Mouse (Mus musculus): ENCODE data around the gene Ercc1. TPM values are rescaled to one million over a fixed set of nuclear protein-coding genes. Genes with fewer than 3 reads are reported as not detected.
A peak's percentile ranks its signal among the peaks of the same experiment; 100 is the strongest.

Gene Ercc1
- polyA plus RNA-seq, 1 experiment from 2014 or later = 66.5 TPM

DNA sequence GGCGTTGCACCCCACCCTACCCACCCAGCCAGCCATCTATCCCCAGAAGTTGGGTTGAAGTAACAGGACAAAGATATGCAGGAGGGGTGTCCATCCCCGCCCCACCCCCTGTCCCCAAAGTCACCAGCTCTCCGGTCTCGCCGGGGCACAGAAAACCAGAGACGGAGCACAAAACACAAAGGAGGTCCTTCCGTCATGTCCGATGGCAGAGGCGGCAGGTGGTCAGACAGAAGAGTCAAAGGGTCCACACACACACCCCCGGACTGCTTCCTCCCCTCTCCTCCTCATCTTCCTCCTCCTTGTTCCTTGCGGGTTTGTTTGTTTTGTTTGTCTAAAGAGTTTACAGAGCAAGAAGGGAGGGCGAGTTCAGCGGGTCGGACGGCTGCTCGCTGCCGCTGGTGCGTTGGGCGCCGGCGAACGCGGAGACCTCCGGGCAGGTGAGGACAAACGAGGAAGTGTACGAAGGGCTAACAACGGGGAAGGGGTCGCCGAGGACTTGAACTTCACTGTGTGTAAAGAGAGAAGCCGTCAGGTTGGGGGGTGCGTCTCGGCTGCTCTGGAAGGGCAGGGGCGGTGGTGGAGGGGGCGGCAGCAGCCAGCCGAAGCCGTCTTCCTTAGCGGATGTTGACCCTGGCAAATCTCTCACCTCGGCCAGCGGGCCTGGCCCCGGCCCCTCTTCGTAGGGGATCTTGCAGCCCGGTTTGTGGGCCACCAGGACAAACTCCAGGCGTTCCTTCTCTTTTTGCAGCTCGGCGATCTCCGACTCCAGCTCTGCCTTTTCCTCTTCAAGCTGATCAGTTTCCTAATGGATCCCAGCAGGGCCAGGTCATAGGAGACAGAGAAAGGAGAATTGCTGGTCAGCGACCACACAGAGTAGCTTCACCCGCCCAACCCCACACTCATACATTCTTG, 39.8 kb upstream of the Ercc1 start:
- H3K27me3 ChIP-seq (replicated peaks) = peaks cover 61% of the 10 kb centered on the region
- peak overlapping the region; percentile 39 for H3K4me3 ChIP-seq (replicated peaks)
- H3K9me3 ChIP-seq = no peaks in the 10 kb centered on the region
- no peak overlapping the region for H3K27ac ChIP-seq
- H3K4me2 ChIP-seq = peak overlapping the region; percentile 63
- no peak for ATAC-seq (ENCODE audit: insufficient read depth, low FRiP score, low read depth)
- 2% methylated on average over 47 of the region's 48 CpGs for whole genome bisulfite sequencing
- H3K36me3 ChIP-seq = no peaks in the 10 kb centered on the region
- 0 out of 2 replicates have a peak overlapping the region, but pooled peaks have one; percentile 5 for H3K9ac ChIP-seq
- H3K4me1 ChIP-seq = peaks cover 43% of the 10 kb centered on the region

DNA sequence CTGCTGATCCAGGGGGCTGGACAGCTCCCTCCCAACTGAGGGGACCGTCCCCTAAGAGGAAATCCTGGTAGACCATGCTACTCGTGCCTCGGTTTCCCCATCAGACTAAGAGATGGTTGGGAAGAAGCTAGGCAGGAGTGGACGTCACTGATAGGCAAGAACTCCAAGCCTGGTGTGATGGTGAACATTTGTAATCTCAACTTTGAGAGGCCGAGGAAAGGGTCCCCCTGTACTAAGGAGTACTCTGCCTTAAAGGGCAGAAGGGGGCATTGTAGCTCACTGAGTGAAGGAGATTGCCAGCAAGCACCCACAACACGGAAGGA, 39.2 kb upstream of the Ercc1 start:
- H3K27ac ChIP-seq = no peak overlapping the region
- no peak overlapping the region for H3K4me2 ChIP-seq
- ATAC-seq (ENCODE audit: insufficient read depth, low FRiP score, low read depth) = no peak
- no peaks in the 10 kb centered on the region for H3K36me3 ChIP-seq
- H3K4me3 ChIP-seq (replicated peaks) = no peak overlapping the region
- H3K9me3 ChIP-seq = no peaks in the 10 kb centered on the region
- H3K27me3 ChIP-seq (replicated peaks) = peaks cover 61% of the 10 kb centered on the region
- H3K4me1 ChIP-seq = peaks cover 44% of the 10 kb centered on the region
- 8% methylated on average over 6 of the region's 6 CpGs for WGBS
- H3K9ac ChIP-seq = no peak overlapping the region

DNA sequence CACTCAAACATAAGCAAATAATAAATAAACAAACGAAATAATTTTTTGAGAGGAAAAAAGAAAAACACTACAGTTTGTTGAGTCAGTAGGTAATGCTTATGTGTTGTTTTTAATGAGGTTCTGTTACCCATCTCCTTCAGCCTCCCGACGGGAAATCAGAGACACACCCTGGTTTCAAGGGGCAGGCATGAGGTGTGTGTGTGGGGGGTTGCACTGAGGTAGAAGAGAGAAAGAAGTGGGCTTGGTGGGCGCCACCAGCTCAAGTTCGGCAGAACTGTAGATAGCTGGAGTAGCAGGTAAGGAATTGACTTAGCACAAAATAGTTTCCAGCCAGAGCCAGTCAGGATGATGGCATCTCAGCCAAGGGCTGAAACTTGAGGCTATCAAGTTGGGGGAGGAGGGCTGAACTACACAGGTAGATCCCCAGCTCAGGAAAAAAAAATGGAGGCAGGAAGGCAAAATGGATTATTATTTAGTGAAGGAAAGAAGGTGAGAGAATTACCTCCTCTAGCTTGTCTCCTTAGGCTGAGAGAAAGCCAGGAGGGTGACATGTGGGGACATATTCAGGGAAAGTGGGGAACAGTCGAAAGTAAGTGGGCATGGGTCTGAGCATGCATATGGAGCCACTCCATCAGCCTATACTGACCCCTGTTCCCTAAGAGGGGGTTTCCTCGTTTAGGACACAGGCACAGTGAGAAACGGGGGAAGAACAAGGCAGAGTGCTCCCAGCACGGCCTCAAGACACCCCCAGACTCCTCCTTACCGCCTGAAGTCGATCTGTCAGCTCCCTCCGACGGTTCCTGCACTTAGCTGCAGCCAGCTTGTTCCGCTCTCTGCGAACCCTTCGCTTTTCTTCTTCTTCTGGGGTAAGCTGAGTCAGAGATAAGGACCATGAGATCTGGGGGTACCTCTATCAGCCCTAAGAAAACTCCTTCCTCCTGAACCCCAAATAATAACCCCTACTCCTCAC, 38.5 kb upstream of the Ercc1 start:
- no peak overlapping the region for H3K27ac ChIP-seq
- peaks cover 48% of the 10 kb centered on the region for H3K4me1 ChIP-seq
- H3K4me3 ChIP-seq (replicated peaks) = no peak overlapping the region
- no peak overlapping the region for H3K9ac ChIP-seq
- no peaks in the 10 kb centered on the region for H3K36me3 ChIP-seq
- no peaks in the 10 kb centered on the region for H3K9me3 ChIP-seq
- peaks cover 61% of the 10 kb centered on the region for H3K27me3 ChIP-seq (replicated peaks)
- no peak overlapping the region for H3K4me2 ChIP-seq
- WGBS = 48% methylated on average over 16 of the region's 16 CpGs
- ATAC-seq (ENCODE audit: insufficient read depth, low FRiP score, low read depth) = no peak

DNA sequence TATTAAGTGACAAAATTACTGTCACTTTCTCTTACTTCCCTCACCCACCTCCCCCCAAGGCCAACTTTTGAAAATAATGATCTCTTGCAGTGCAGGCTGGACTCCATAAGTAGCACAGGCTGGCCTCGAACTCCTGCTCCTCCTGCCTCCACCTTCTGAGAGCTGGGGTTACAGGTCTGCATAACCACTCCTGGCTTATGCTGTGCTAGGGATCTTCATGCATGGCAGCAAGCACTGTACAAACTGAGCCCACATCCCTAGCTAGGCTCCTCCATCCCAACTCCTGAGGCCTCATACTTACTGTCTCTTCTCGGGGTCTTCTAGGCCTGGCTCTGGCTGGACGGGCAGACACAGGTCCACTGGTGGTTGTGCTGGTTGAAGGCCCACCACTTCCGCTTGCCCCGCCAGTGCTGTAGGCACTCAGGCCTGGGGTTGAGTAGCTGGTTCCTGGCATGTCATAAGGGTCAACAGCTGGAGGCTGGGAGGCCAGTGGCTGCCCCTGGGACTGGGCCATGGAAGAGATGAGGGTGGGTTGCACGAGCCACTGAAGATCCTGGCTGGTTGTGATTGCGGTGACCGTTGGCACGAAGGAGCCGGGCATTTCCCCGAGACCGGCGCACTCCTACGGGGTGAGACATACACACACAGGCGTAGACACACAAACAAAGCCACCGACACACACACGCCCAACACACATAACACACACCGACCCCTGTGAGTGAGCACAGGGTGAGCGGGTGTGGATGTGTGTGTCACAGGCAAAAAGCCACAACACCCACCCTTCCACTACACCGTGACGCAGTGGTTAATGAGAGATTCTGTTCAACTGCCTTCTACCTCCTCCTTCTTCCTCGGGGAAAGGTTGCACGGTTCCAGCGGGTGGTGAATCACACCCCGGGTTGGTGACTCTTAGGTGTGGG, 37.5 kb upstream of the Ercc1 start:
- WGBS = 66% methylated on average over 25 of the region's 25 CpGs
- H3K36me3 ChIP-seq = no peaks in the 10 kb centered on the region
- peaks cover 54% of the 10 kb centered on the region for H3K27me3 ChIP-seq (replicated peaks)
- ATAC-seq (ENCODE audit: insufficient read depth, low FRiP score, low read depth) = no peak
- peaks cover 41% of the 10 kb centered on the region for H3K4me1 ChIP-seq
- no peak overlapping the region; the same call in 1 of the 2 replicates for H3K4me3 ChIP-seq (replicated peaks)
- no peaks in the 10 kb centered on the region for H3K9me3 ChIP-seq
- H3K27ac ChIP-seq = no peak overlapping the region
- peak overlapping the region; percentile 98 for H3K4me2 ChIP-seq
- no peak overlapping the region for H3K9ac ChIP-seq

DNA sequence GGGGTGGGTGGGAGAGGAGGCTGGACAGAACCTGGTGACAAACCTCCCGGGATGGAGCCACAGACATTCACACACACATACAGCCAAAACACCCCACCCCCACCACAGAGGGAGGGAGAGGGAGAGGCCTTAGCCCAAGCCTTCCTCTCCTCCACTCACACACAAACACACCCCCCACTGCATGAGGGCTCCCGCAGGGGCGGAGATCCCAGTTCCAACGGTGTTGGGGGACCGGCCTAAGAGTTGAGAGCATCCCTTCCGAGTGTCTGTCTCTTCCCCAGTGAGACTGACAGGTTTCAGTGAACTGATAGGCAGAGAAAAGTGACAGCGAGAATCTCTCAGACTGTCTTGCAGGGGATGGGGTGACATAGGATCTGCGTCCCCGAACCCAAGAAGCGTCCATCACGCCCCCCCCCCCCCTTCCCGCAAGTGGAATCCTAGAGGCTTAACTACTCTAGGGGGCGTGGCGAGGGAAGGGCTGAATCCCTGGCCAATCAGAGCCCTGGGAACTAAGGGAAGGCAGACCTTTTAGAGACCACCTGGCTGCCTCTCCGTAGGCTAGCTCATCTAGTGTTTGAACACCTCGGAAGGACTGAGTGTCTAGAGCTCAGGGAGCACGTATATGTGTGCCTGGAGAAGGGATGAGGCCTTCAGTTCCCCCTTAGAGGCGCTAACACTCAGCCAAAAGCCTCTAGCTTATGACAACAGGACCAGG, 36.7 kb upstream of the Ercc1 start:
- H3K9ac ChIP-seq = 0 out of 2 replicates have a peak overlapping the region, but pooled peaks have one; percentile 5
- 3% methylated on average over 18 of the region's 18 CpGs for WGBS
- H3K4me2 ChIP-seq = peak overlapping the region; percentile 98
- peak; percentile 41 for ATAC-seq (ENCODE audit: insufficient read depth, low FRiP score, low read depth)
- H3K4me1 ChIP-seq = peaks cover 38% of the 10 kb centered on the region
- H3K27ac ChIP-seq = peak overlapping the region; percentile 81
- no peaks in the 10 kb centered on the region for H3K9me3 ChIP-seq
- peaks cover 45% of the 10 kb centered on the region for H3K27me3 ChIP-seq (replicated peaks)
- H3K36me3 ChIP-seq = no peaks in the 10 kb centered on the region
- H3K4me3 ChIP-seq (replicated peaks) = peak overlapping the region; percentile 67

DNA sequence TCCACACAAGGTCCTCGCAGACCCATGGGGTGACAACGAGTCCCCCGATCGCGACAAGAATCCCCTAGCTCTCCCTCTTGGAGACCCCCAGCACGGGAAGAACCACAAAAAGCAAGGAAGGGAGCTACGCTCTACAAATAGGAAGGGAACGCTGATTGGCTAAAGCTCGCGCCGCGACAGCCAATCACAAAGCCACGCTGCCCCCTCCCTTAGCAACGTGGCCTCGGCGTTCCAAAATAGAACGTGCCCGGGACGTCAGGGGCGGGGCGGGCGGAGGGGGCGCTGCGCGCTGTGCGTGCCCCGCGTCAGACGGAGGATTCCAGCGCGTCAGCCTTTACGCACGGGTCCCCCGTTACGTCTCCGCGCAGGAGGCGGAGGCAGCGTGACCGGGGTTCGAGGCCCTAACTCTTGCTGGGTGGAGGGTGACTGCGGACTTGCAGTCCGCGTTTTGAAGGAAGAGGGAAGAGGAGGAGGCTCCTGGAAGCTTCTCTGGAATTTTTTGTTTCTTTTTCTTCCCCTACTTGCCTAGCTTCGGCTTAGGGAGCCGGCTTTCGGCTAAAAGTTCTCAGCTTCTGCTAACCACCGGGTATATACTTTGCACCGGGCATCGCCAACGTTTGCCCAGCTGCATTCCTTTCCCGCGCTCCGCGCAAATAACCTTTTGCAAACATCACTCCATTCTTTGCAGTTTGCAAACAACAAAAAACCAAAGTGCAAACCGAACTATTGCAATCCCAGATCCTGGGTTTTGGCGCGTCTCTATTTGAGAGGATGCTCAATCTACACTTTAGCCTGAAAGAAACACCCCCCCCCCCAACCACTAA, 35.9 kb upstream of the Ercc1 start:
- peak overlapping the region; percentile 81 for H3K27ac ChIP-seq
- no peaks in the 10 kb centered on the region for H3K9me3 ChIP-seq
- H3K27me3 ChIP-seq (replicated peaks) = peaks cover 38% of the 10 kb centered on the region
- peak; percentile 86 for ATAC-seq (ENCODE audit: insufficient read depth, low FRiP score, low read depth)
- peak overlapping the region; percentile 17; the same call in 1 of the 2 replicates for H3K9ac ChIP-seq
- peak overlapping the region; percentile 67 for H3K4me3 ChIP-seq (replicated peaks)
- under 1% methylated on average over 58 of the region's 58 CpGs for WGBS
- H3K36me3 ChIP-seq = no peaks in the 10 kb centered on the region
- peaks cover 35% of the 10 kb centered on the region for H3K4me1 ChIP-seq
- peak overlapping the region; percentile 98 for H3K4me2 ChIP-seq

DNA sequence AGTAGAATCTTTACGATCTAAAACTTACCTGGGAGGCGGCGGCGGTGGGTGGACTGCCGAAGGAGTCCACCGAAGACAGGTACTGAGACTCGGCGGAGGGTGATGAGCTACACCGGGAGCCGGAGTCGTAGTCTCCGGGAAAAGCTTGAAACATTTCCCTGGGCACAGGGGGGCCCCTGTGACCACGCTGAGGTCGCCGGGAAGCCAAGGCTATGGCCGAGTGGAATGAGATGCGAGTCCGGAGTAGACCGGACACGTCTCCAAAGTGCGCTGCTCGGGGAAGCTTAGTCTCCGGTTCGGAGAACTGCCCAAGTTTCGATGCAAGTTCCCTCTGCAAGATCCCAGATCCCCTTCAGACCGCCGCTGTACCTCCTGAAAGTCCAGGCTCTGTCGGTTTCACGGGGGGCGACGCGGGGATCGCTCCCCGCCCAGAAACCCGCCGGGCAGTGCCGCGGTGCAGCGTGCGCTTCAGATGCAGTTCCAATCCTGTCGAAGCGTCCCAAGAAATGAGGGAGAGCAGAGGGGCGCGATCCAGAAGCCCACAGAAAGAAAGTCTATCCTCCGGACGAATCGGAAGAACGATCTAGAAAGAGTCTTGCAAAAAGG, 35.2 kb upstream of the Ercc1 start:
- Histone ChIP-seq H3K27me3 (replicated peaks) (peaks cover 35% of the 10 kb centered on the region), H3K4me2 (peak overlapping the region; percentile 98), H3K36me3 (no peaks in the 10 kb centered on the region), H3K9ac (peak overlapping the region; percentile 5; the same call in 1 of the 2 replicates), H3K4me3 (replicated peaks) (peak overlapping the region; percentile 67), H3K4me1 (peaks cover 28% of the 10 kb centered on the region), H3K27ac (no peak overlapping the region), H3K9me3 (no peaks in the 10 kb centered on the region)
- ATAC-seq (ENCODE audit: insufficient read depth, low FRiP score, low read depth) = no peak
- under 1% methylated on average over 48 of the region's 48 CpGs for WGBS

DNA sequence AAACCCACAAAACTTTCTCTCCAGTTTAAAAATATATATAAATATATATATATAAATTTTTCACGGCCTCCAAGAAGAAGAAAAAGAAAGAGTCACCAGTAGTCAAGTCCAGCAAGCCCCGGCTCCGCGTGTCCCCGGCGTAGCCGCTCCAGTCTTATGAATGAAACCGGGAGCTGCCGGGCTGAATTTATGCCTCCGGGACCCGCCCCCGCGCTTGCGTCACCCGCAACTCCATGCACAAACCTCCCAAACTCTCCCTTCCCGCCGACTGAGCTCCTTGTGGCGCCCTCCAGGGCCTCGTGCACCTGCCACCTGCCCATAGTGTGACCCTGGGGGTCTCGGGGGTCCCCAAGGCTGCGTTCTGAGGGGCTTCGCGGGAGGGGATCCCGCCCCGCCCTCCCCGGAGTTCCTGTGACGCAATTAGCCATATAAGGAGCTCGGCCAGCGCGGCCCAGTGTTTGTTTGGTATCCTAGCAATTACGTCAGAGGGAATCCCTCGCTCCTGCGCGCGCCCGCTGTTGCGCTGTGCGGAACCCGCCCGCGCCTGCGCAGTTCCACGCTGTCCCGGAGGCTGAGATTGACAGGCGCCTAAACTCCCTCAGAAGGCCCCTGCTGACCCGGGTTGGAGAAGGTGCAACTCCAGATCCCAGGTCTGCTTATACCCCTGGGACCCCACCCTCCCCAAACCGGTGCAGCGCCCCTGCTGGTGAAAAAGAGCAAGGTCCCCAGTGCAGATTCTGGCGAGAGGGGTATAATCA, 34.5 kb upstream of the Ercc1 start, which contains the start of gene Fosb:
Gene Fosb (minus strand): TSS at position 168 of the 758 bp plus-strand sequence.
- peaks cover 22% of the 10 kb centered on the region for H3K4me1 ChIP-seq
- H3K27ac ChIP-seq = 0 out of 2 replicates have a peak within 1 kb of the TSS, but pooled peaks have one; percentile 32
- peaks cover 28% of the 10 kb centered on the region for H3K27me3 ChIP-seq (replicated peaks)
- H3K4me2 ChIP-seq = peak within 1 kb of the TSS; percentile 98
- peak; percentile 86 for ATAC-seq (ENCODE audit: insufficient read depth, low FRiP score, low read depth)
- H3K4me3 ChIP-seq (replicated peaks) = peak within 1 kb of the TSS; percentile 67
- under 1% methylated on average over 49 of the region's 49 CpGs for WGBS
- H3K36me3 ChIP-seq = no peaks in the 10 kb centered on the region
- no peaks in the 10 kb centered on the region for H3K9me3 ChIP-seq
- peak within 1 kb of the TSS; percentile 35 for H3K9ac ChIP-seq

DNA sequence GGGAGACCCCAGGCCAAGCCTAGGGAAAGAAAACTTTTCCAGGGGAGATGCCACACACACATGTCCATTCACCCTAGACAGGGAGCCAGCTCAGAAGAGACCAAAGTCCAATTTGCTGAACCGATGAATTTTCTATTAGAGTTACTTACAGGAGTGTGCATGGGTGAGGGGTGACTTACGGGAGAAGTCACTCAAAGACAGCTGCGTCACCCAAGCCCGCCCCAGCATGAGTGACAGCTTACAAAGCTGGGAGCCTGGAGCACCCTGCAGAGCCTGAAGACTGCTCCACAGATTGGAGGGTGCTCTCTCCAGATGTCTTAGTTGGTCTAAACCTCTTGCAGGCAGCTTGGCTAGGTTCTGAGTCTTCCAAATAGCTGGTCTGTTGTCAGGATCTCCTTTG, 32.6 kb upstream of the Ercc1 start:
- no peak overlapping the region for H3K4me3 ChIP-seq (replicated peaks)
- no peaks in the 10 kb centered on the region for H3K36me3 ChIP-seq
- 29% methylated on average over 4 of the region's 4 CpGs for WGBS
- H3K27ac ChIP-seq = no peak overlapping the region
- ATAC-seq (ENCODE audit: insufficient read depth, low FRiP score, low read depth) = no peak
- H3K9ac ChIP-seq = no peak overlapping the region
- H3K4me1 ChIP-seq = peaks cover 21% of the 10 kb centered on the region
- no peak overlapping the region for H3K4me2 ChIP-seq
- H3K27me3 ChIP-seq (replicated peaks) = peaks cover 14% of the 10 kb centered on the region
- H3K9me3 ChIP-seq = no peaks in the 10 kb centered on the region
